Mouse (Mus musculus) midbrain, postnatal 0 days (tissue): ENCODE measurements around the gene Tenm2. TPM values are rescaled to one million over a fixed set of nuclear protein-coding genes. Genes with fewer than 3 reads are reported as not detected.

Experiments used
- ATAC-seq: fragments of 200-750 bp; cut with Nextera tagmentation; 2 replicates; pipeline ENCODE4 v1.8.0; 2017; ENCODE audit warnings: moderate number of reproducible peaks, mild to moderate bottlenecking, moderate TSS enrichment, moderate library complexity; ENCODE audit not compliant: low FRiP score
- DNase-seq: peaks from one replicate; pipeline ENCODE4 v3.0.0-alpha.2; 2015; ENCODE audit warnings: low spot score
- H3K27ac ChIP-seq: fragments of 300-500 bp; sonication (generic); 2 replicates; pipeline ENCODE4 v1.5.1; 2014; ENCODE audit warnings: low read depth, mild to moderate bottlenecking, low read length, mixed read lengths
- H3K27me3 ChIP-seq: fragments of 300-500 bp; sonication (generic); 2 replicates; pipeline ENCODE4 v1.6.1; 2014; ENCODE audit warnings: low read length, control low read depth, mixed read lengths; ENCODE audit not compliant: insufficient read depth
- H3K36me3 ChIP-seq: fragments of 300-500 bp; sonication (generic); 2 replicates; pipeline ENCODE4 v1.6.1; 2014; ENCODE audit warnings: low read length, control low read depth, mixed read lengths; ENCODE audit not compliant: insufficient read depth
- H3K4me1 ChIP-seq: fragments of 300-500 bp; sonication (generic); 2 replicates; pipeline ENCODE4 v1.6.1; 2014; ENCODE audit warnings: mild to moderate bottlenecking, control low read depth, antibody characterized with exemption, low read length, mixed read lengths; ENCODE audit not compliant: insufficient read depth
- H3K4me2 ChIP-seq: fragments of 300-500 bp; sonication (generic); 2 replicates; pipeline ENCODE4 v1.6.1; 2014; ENCODE audit warnings: low read depth, mild to moderate bottlenecking, low read length, mixed read lengths; ENCODE audit not compliant: poor library complexity, severe bottlenecking
- H3K4me3 ChIP-seq: fragments of 300-500 bp; sonication (generic); 2 replicates; pipeline ENCODE4 v1.5.1; 2014; ENCODE audit warnings: low read depth, mild to moderate bottlenecking, low read length, moderate library complexity
- H3K9ac ChIP-seq: fragments of 300-500 bp; sonication (generic); replicated peaks from 2 replicates; pipeline ENCODE4 v1.6.1; 2014; ENCODE audit warnings: mild to moderate bottlenecking, low read length, moderate library complexity, mixed read lengths; ENCODE audit not compliant: poor library complexity, severe bottlenecking
- H3K9me3 ChIP-seq: fragments of 300-500 bp; sonication (generic); 2 replicates; pipeline ENCODE4 v1.6.1; 2016; ENCODE audit warnings: low read length, control low read depth
- CTCF ChIP-seq: IDR thresholded peaks from 2 replicates; pipeline ENCODE4 v1.5.1; 2016; ENCODE audit warnings: antibody characterized with exemption, mild to moderate bottlenecking
- WGBS: fragments of 180-500 bp; shearing (Covaris S2); extraction: QIAGEN DNeasy Blood & Tissue Kit; methylation state at CpG from one replicate; pipeline ENCODE4 v1.1.7; 2014; 5-methylcytosine and 5-hydroxymethylcytosine counted together
- polyA plus RNA-seq: library from polyadenylated mRNA; unstranded; fragments of >200 nt; fragmentation: Nextera tagmentation; extraction: Ambion mirVana; gene quantifications from 2 replicates; pipeline ENCODE4 v1.2.1, GENCODE M21; 2015
- total RNA-seq: library from RNA; depleted of rRNA; stranded (reverse); fragments of >200 nt; gene quantifications from 2 replicates; pipeline ENCODE4 v1.2.3, GENCODE M21; 2014

Tenm2 gene
- total and polyA plus RNA-seq, 2 experiments from 2014 or later: 62.6 to 138 TPM

- H3K4me3 ChIP-seq: no peak overlapping the region
- H3K27me3 ChIP-seq: no peaks in the 10 kb centered on the region
- no peak overlapping the region for H3K4me2 ChIP-seq
- no peak for TF ChIP-seq CTCF
- no peak overlapping the region for H3K27ac ChIP-seq
- WGBS: 98% methylated on average over 3 of the region's 3 CpGs
- H3K9ac ChIP-seq: no peak overlapping the region
- H3K9me3 ChIP-seq: no peaks in the 10 kb centered on the region
- ATAC-seq (no peak), DNase-seq (no peak)
- no peaks in the 10 kb centered on the region for H3K36me3 ChIP-seq
- H3K4me1 ChIP-seq: no peaks in the 10 kb centered on the region
Measured at GRCm38 (mm10) chr11:35959270-35959669, 1276.5 kb downstream of the Tenm2 start.
